Mouse (Mus musculus): Measurements from ENCODE around the gene Slc41a3.

Gene Slc41a3

GRCm38 (mm10) chr6:90624733-90625132, 20.2 kb downstream of the Slc41a3 start:
- DNase-seq = no peak

GRCm38 (mm10) chr6:90625207-90625994, 20.9 kb downstream of the Slc41a3 start:
- DNase-seq = no peak

- no peak for DNase-seq
Observed at GRCm38 (mm10) chr6:90627556-90627955, 23.0 kb downstream of the Slc41a3 start.

- DNase-seq = no peak
Observed at GRCm38 (mm10) chr6:90629506-90629905, 25.0 kb downstream of the Slc41a3 start.

- no peak for DNase-seq
Observed at GRCm38 (mm10) chr6:90630427-90630826, 25.9 kb downstream of the Slc41a3 start.

- peak in 1 of 2 experiments; percentile 21 for DNase-seq
Observed at GRCm38 (mm10) chr6:90632526-90632925, 28.0 kb downstream of the Slc41a3 start.

GRCm38 (mm10) chr6:90635081-90635480, 30.6 kb downstream of the Slc41a3 start:
- DNase-seq = no peak

GRCm38 (mm10) chr6:90635611-90636010, 31.1 kb downstream of the Slc41a3 start:
- DNase-seq = no peak

GRCm38 (mm10) chr6:90643057-90643456, 38.5 kb downstream of the Slc41a3 start:
- DNase-seq = no peak

- DNase-seq = no peak
Observed at GRCm38 (mm10) chr6:90644965-90645364, 40.4 kb downstream of the Slc41a3 start.

GRCm38 (mm10) chr6:90648391-90648790, 43.9 kb downstream of the Slc41a3 start:
- no peak for DNase-seq

GRCm38 (mm10) chr6:90649279-90649678, 44.8 kb downstream of the Slc41a3 start:
- no peak for DNase-seq

GRCm38 (mm10) chr6:90650634-90651033, 46.1 kb downstream of the Slc41a3 start:
- DNase-seq = no peak

- peak; percentile 72 to 83 for DNase-seq
Observed at GRCm38 (mm10) chr6:90653736-90654135, 49.2 kb downstream of the Slc41a3 start.

- DNase-seq = peak; percentile 23 to 68
Observed at GRCm38 (mm10) chr6:90656344-90656850, 51.9 kb downstream of the Slc41a3 start.

GRCm38 (mm10) chr6:90659913-90660312, 55.4 kb downstream of the Slc41a3 start:
- DNase-seq = no peak

- no peak for DNase-seq
Observed at GRCm38 (mm10) chr6:90660398-90661028, 56.0 kb downstream of the Slc41a3 start.

- DNase-seq = no peak
Observed at GRCm38 (mm10) chr6:90661029-90661399, 56.5 kb downstream of the Slc41a3 start.

- DNase-seq = no peak
Observed at GRCm38 (mm10) chr6:90662148-90662547, 57.6 kb downstream of the Slc41a3 start.

GRCm38 (mm10) chr6:90663736-90664135, 59.2 kb downstream of the Slc41a3 start:
- DNase-seq = peak; percentile 34 to 35

- DNase-seq = no peak
Observed at GRCm38 (mm10) chr6:90668693-90669092, 64.2 kb downstream of the Slc41a3 start.

- DNase-seq = peak; percentile 64 to 69
Observed at GRCm38 (mm10) chr6:90678759-90679158, 74.2 kb downstream of the Slc41a3 start.

- peak; percentile 36 to 37 for DNase-seq
Observed at GRCm38 (mm10) chr6:90680401-90680800, 75.9 kb downstream of the Slc41a3 start.

Data from kidney, postnatal 36 days (tissue).